30 mouse cellular contexts compared by ENCODE assay signal in the genomic region with DNA sequence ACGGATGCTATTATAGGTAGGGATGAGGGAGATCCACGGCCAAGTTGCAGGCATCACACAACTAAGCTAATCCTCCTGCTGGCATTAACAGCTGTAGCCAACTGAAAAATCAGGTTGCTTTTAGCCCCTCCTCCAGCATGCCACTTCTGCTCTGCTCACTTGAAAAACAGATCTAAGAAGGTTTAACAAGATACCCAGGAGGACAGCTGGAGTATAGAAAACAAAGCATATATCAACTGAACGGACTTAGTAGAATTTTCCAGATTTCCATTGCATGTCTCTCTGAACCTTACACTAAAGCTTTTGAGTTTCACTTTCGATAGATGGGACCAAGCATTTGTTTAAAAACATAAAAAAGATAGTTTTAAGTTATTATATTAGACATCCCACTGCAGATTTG.
A peak's percentile ranks its signal among the peaks of the same experiment; 100 is the strongest.
DNase-seq lines count a peak whose midpoint lies in the region; ATAC-seq and TF ChIP-seq lines count a peak whose summit lies in the region.
"Had no signal": no experiment of that assay in that cellular context is flagged by ENCODE, and none has a peak within 500 bp of the region (broad histone marks: within the 10 kb centered on the region; RNA-seq: fewer than 3 reads in every experiment).

No protein-coding gene starts in this region.

- H3K4me2 ChIP-seq in embryonic facial prominence, embryonic 14.5 days (ENCODE audit: low read depth, low read length), result no peak overlapping the region
- H3K4me2 ChIP-seq in CH12.LX (ENCODE audit: insufficient read depth, low read depth, poor library complexity, severe bottlenecking), result peak overlapping the region; percentile 24
- H3K4me2 ChIP-seq: embryonic facial prominence, embryonic 15.5 days; forebrain, embryonic 12.5 days; limb, embryonic 12.5 days; liver, embryonic 15.5 days; lung, embryonic 14.5 days; midbrain, embryonic 13.5 days; neural tube, embryonic 13.5 days had no signal

- dilution Hi-C loops in CH12.LX (cut with MboI; ENCODE audit: extremely low pct_ligation_motif_present, extremely low pct_unique_long_range_greater_than_20kb, low sequenced_read_pairs), result no loop called here

- no peaks in the 10 kb centered on the region for H3K79me2 ChIP-seq in CH12.LX (replicated peaks; ENCODE audit: control insufficient read depth, extremely low read depth, insufficient read depth, poor library complexity, severe bottlenecking)

- H3K36me3 ChIP-seq in embryonic facial prominence, embryonic 14.5 days (ENCODE audit: control insufficient read depth, insufficient read depth, low read length), result no peaks in the 10 kb centered on the region
- H3K36me3 ChIP-seq in embryonic facial prominence, embryonic 10.5 days (replicated peaks), result no peaks in the 10 kb centered on the region
- no peaks in the 10 kb centered on the region for H3K36me3 ChIP-seq in CH12.LX (replicated peaks in 1 of 2; ENCODE audit: control insufficient read depth in 1 of 2, insufficient read depth in 1 of 2, low read length in 1 of 2)
- H3K36me3 ChIP-seq: embryonic facial prominence, embryonic 15.5 days; forebrain, embryonic 12.5 days; G1E; limb, embryonic 12.5 days; liver, embryonic 15.5 days; midbrain, embryonic 13.5 days; neural tube, embryonic 13.5 days had no signal

- no peaks in the 10 kb centered on the region for H3K27me3 ChIP-seq in embryonic facial prominence, embryonic 14.5 days (replicated peaks; ENCODE audit: control insufficient read depth, insufficient read depth, low read length)
- H3K27me3 ChIP-seq in embryonic facial prominence, embryonic 10.5 days (replicated peaks; ENCODE audit: low read depth, poor library complexity, severe bottlenecking), result no peaks in the 10 kb centered on the region
- no peaks in the 10 kb centered on the region for H3K27me3 ChIP-seq in CH12.LX (replicated peaks)
- H3K27me3 ChIP-seq: embryonic facial prominence, embryonic 15.5 days; forebrain, embryonic 12.5 days; limb, embryonic 12.5 days; liver, embryonic 15.5 days; midbrain, embryonic 13.5 days; neural tube, embryonic 13.5 days had no signal

- H3K27ac ChIP-seq in embryonic facial prominence, embryonic 14.5 days (replicated peaks; ENCODE audit: low read depth, low read length), result no peak overlapping the region
- H3K27ac ChIP-seq in embryonic facial prominence, embryonic 10.5 days (replicated peaks), result no peak overlapping the region
- 0 out of 2 replicates have a peak overlapping the region, but pooled peaks have one; percentile 16 for H3K27ac ChIP-seq in CH12.LX (ENCODE audit: insufficient read depth, low read depth)
- H3K27ac ChIP-seq: embryonic facial prominence, embryonic 15.5 days; forebrain, embryonic 12.5 days; hindbrain, postnatal 0 days; limb, embryonic 12.5 days; liver, embryonic 15.5 days; midbrain, embryonic 13.5 days; neural tube, embryonic 13.5 days; stomach, postnatal 0 days had no signal

- DNase-seq in embryonic facial prominence, embryonic 14.5 days (ENCODE audit: low spot score), result peak; percentile 37
- DNase-seq in embryonic facial prominence, embryonic 10.5 days (ENCODE audit: low spot score), result no peak
- DNase-seq in 3134 (ENCODE audit: extremely low read depth, insufficient read length, low spot score) (peak; percentile 17), CH12.LX (ENCODE audit: extremely low read depth) (peak; percentile 66)
- DNase-seq in retina, embryonic 14.5 days (ENCODE audit: low spot score), result peak; percentile 40
- DNase-seq in left cerebral cortex, adult 8-10 months (ENCODE audit: low spot score in 2 of 2), result no peak
- no peak for DNase-seq in lung, postnatal 14 days
- no peak for DNase-seq in urinary bladder, postnatal 36 days (ENCODE audit: low spot score in 2 of 2)
- DNase-seq: adrenal gland, postnatal 25 days; cerebellum, adult 18-20 months; cerebellum, postnatal 10 days; forebrain, postnatal 0 days; gastrocnemius, postnatal 10 days; heart, postnatal 14 days; kidney, adult 9 months; kidney, postnatal 10 days; layer of hippocampus, adult 9-11 months; lung, embryonic 14.5 days; spleen, adult 18-20 months; thymus, adult 18-20 months; thymus, postnatal 25 days had no signal

- H3K9ac ChIP-seq in embryonic facial prominence, embryonic 14.5 days (ENCODE audit: low read depth, low read length), result no peak overlapping the region
- peak overlapping the region; percentile 1; the same call in 1 of the 2 replicates for H3K9ac ChIP-seq in CH12.LX (ENCODE audit: insufficient read depth, low read depth)
- H3K9ac ChIP-seq: embryonic facial prominence, embryonic 15.5 days; forebrain, embryonic 12.5 days; forebrain, postnatal 0 days; limb, embryonic 12.5 days; liver, embryonic 15.5 days; lung, embryonic 14.5 days; midbrain, embryonic 13.5 days; neural tube, embryonic 13.5 days had no signal

- peak; percentile 57 for TF ChIP-seq EP300 in CH12.LX (IDR thresholded peaks at IDR 0.05; ENCODE audit: low read length)

- no peak for ATAC-seq in embryonic facial prominence, embryonic 14.5 days (ENCODE audit: low read depth)
- ATAC-seq: forebrain, postnatal 0 days; hindbrain, postnatal 0 days; midbrain, embryonic 13.5 days had no signal

- no peak; the same call in 1 of the 2 replicates for TF ChIP-seq RAD21 in CH12.LX (IDR thresholded peaks at IDR 0.05; ENCODE audit: low read depth, low read length)

- no peaks in the 10 kb centered on the region for H3K4me1 ChIP-seq in embryonic facial prominence, embryonic 14.5 days (ENCODE audit: control insufficient read depth, insufficient read depth, low read length)
- peaks cover 19% of the 10 kb centered on the region for H3K4me1 ChIP-seq in embryonic facial prominence, embryonic 10.5 days
- H3K4me1 ChIP-seq in CH12.LX (ENCODE audit: control insufficient read depth in 1 of 2, insufficient read depth in 2 of 2), result peaks cover 11 to 53% of the 10 kb centered on the region in 2 experiments
- H3K4me1 ChIP-seq: embryonic facial prominence, embryonic 15.5 days; forebrain, embryonic 12.5 days; limb, embryonic 12.5 days; liver, embryonic 15.5 days; midbrain, embryonic 13.5 days; neural tube, embryonic 13.5 days had no signal

- H3K4me3 ChIP-seq in embryonic facial prominence, embryonic 14.5 days (ENCODE audit: low read depth, low read length), result no peak overlapping the region
- no peak overlapping the region for H3K4me3 ChIP-seq in embryonic facial prominence, embryonic 10.5 days
- peak overlapping the region in 1 of 3 experiments; percentile 6 for H3K4me3 ChIP-seq in CH12.LX (replicated peaks in 1 of 3; ENCODE audit: low read depth in 2 of 3, low read length in 2 of 3, poor library complexity in 1 of 3)
- H3K4me3 ChIP-seq: embryonic facial prominence, embryonic 15.5 days; forebrain, embryonic 12.5 days; limb, embryonic 12.5 days; liver, embryonic 15.5 days; midbrain, embryonic 13.5 days; neural tube, embryonic 13.5 days had no signal

- in situ Hi-C loops in CH12.LX (cut with MboI; ENCODE audit: low pct_ligation_motif_present, low pct_unique_long_range_greater_than_20kb, low sequenced_read_pairs), result loop anchor here (10.0 kb wide), 1 partner anchor 104 kb away; no protein-coding TSS in a partner anchor

- WGBS in embryonic facial prominence, embryonic 14.5 days, result 63% methylated on average over 4 of the region's 4 CpGs
- 77% methylated on average over 4 of the region's 4 CpGs for WGBS in embryonic facial prominence, embryonic 10.5 days

- TF ChIP-seq CTCF in CH12.LX (conservative IDR thresholded peaks at IDR 0.05 in 1 of 2, IDR thresholded peaks at IDR 0.05 in 1 of 2; ENCODE audit: low read depth in 2 of 2, low read length in 2 of 2), result no peak

- no peak for TF ChIP-seq POLR2A in CH12.LX (IDR thresholded peaks at IDR 0.05; ENCODE audit: low read depth, low read length)

- H3K9me3 ChIP-seq in embryonic facial prominence, embryonic 14.5 days (ENCODE audit: control insufficient read depth, low read length), result no peaks in the 10 kb centered on the region
- no peaks in the 10 kb centered on the region for H3K9me3 ChIP-seq in embryonic facial prominence, embryonic 10.5 days
- no peaks in the 10 kb centered on the region for H3K9me3 ChIP-seq in CH12.LX (replicated peaks; ENCODE audit: low read length)
- H3K9me3 ChIP-seq: embryonic facial prominence, embryonic 15.5 days; forebrain, embryonic 12.5 days; G1E; limb, embryonic 12.5 days; liver, embryonic 15.5 days; midbrain, embryonic 13.5 days; neural tube, embryonic 13.5 days had no signal

TF ChIP-seq in CH12.LX, 34 proteins besides CTCF, POLR2A, EP300 and RAD21:
- TF ChIP-seq SIN3A (IDR thresholded peaks at IDR 0.05; ENCODE audit: low read length) (peak; percentile 57; the same call in 1 of the 2 replicates), MAX (IDR thresholded peaks at IDR 0.05; ENCODE audit: low read length) (no peak), PAX5 (IDR thresholded peaks at IDR 0.05; ENCODE audit: low read length) (no peak), MYC (IDR thresholded peaks at IDR 0.05; ENCODE audit: low read depth, low read length) (peak; percentile 31; the same call in 1 of the 2 replicates), ZMIZ1 (IDR thresholded peaks at IDR 0.05; ENCODE audit: low read depth, low read length) (no peak), ETS1 (conservative IDR thresholded peaks at IDR 0.05; ENCODE audit: low read depth, low read length) (peak; percentile 76), MAFK (IDR thresholded peaks at IDR 0.05; ENCODE audit: insufficient replicate concordance, low read length) (no peak), SMC3 (IDR thresholded peaks at IDR 0.05; ENCODE audit: low read depth, low read length) (no peak), CHD1 (IDR thresholded peaks at IDR 0.05; ENCODE audit: low read depth, low read length) (peak; percentile 77; the same call in 1 of the 2 replicates), E2F4 (IDR thresholded peaks at IDR 0.05; ENCODE audit: insufficient replicate concordance, low read depth, low read length) (no peak), MAZ (IDR thresholded peaks at IDR 0.05; ENCODE audit: low read depth, low read length) (peak; percentile 33; the same call in 1 of the 2 replicates), NRF1 (IDR thresholded peaks at IDR 0.05; ENCODE audit: low read depth, low read length) (no peak), CHD2 (IDR thresholded peaks at IDR 0.05; ENCODE audit: low read length) (peak; percentile 54; the same call in 1 of the 2 replicates), POLR2AphosphoS2 (IDR thresholded peaks at IDR 0.05; ENCODE audit: low read depth, low read length) (no peak), TBP (conservative IDR thresholded peaks at IDR 0.05; ENCODE audit: low read depth, low read length) (0 out of 2 replicates have a peak, but pooled peaks have one; percentile 37), BHLHE40 (IDR thresholded peaks at IDR 0.05; ENCODE audit: low read depth, low read length) (peak; percentile 36)

Comparison
In these comparisons a context has a peak if more than half of its experiments do, and no peak if none do; other contexts are left out.
1. DNase-seq: peak in embryonic facial prominence, embryonic 14.5 days (single experiment), 3134 (single experiment), CH12.LX (single experiment) and retina, embryonic 14.5 days (single experiment); none in embryonic facial prominence, embryonic 10.5 days (single experiment), left cerebral cortex, adult 8-10 months (0 of 2), lung, postnatal 14 days (single experiment) and urinary bladder, postnatal 36 days (0 of 2).